Mouse (Mus musculus) inflammation-experienced regulatory T-cells, adult 6 months (primary cell): ENCODE data around the gene Ndufs7. TPM values are rescaled to one million over a fixed set of nuclear protein-coding genes. Genes with fewer than 3 reads are reported as not detected.
A peak's percentile ranks its signal among the peaks of the same experiment; 100 is the strongest.
"Not testable (repeated sequence)": the region's sequence is repeated elsewhere in the genome, so short reads cannot be mapped to it uniquely, and the experiment has no call there.

ENCODE experiments used
- ATAC-seq: one replicate; pipeline ENCODE4 v1.8.0; 2017
- polyA plus RNA-seq, 3 experiments: library from polyadenylated mRNA; unstranded; fragments of 100-300 nt; shearing (Covaris generic); gene quantifications; one replicate each; pipeline ENCODE4 v1.2.1; 2017

Ndufs7 gene
- polyA plus RNA-seq, 3 experiments from 2014 or later: 183 to 267 (median 228) TPM

DNA sequence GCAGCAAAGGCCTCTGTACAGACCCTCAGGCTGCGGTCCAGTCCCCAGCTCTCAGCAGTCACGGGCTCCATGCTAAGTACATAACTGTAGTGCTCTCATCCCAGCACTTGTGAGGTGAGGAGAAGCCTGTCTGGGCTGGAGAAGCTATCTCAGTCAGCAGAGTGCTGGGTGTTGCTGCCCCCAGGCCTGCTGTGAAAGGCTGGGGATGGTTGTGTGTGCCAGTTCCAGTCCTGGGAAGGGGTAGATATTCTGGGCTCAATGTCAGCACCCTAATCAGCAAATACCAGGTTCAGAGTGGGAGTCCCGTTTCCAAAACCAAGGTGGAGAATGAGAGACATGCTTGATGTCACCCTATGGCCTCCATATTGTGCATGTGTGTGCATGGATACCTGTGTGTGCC is 6.3 kb upstream of the Ndufs7 start:
- no peak for ATAC-seq

DNA sequence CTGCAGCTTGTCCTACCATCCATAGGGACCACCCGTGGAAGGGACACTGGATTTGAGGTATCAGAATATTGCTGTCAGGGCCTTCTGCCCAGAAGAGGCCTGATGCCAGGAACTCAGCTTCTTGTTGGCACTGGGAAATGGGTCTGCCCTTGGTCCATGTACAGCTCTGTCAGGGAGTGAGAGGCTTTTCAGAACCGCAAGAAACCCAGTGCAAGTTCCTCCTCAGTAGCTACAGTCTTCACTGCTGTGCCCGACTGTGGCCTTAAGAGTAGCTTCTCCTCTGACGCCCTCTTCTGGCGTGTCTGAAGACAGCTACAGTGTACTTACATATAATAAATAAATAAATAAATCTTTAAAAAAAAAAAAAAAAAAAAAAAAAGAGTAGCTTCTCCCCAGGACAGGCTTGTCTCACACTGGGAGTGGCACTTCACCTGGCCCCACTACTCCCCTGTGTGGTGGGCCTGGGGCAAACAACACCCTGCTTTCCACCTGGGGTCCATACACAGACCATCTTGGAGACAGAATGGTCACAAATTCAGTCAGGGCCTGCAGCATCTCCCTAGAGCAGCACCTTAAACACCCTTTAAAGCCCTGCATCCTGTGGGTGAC is 4.0 kb upstream of the Ndufs7 start:
- ATAC-seq: no peak

DNA sequence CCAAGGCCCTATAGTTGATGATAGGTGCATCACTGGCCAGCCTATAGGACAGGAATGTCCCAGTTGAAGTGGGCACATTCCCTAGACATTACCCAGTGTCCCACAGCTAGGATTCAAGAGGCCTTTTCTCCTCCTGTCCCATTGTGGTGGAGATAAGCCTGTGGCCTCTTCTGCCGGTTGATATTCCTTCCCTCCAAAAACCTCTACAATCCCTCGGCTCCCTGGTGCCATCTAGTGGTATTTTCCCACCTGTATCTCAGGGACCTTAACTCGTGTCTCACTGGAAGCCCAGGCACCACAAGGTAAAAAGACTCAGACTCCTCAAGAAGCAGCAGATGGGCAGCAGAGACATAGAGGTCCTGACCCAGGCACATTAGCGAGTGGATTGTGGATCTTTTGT is 3.3 kb upstream of the Ndufs7 start:
- no peak for ATAC-seq

DNA sequence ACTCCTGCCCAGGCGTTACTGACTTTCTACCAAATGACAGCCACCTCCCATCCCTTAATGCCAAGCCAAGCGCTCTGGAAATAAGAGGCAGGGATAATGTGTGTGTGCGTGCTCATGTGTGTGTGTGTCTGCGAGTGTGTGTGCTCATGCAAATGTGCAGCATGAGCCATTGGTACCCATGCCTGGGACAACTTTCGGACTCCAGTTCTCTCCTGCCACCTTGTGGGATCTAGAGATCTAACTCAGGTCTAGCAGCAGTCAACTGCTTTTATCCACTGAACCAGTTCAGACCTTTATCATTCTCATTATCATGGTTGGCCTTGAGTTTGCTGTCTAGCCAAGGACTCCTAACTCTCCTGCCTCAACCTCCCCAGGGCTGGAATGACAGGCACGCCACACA is 1.1 kb upstream of the Ndufs7 start:
- ATAC-seq: no peak

DNA sequence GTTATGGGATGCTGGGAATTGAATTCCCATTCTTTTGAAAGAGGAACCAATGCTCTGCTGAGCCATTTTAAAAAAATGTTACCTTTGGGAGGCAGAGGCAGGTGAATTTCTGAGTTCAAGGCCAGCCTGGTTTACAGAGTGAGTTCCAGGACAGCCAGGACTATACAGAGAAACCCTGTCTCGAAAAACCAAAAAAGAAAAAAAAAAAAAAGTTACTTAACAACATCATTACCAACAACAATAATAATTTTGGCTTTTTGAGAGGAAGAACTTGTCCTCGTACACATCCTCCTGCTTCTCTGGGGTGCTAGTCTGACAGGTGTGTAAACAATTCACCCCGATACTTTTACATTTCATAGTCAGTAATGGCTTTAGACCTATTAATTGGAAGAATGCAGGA is 484 bp upstream of the Ndufs7 start:
- ATAC-seq: not testable (repeated sequence)

DNA sequence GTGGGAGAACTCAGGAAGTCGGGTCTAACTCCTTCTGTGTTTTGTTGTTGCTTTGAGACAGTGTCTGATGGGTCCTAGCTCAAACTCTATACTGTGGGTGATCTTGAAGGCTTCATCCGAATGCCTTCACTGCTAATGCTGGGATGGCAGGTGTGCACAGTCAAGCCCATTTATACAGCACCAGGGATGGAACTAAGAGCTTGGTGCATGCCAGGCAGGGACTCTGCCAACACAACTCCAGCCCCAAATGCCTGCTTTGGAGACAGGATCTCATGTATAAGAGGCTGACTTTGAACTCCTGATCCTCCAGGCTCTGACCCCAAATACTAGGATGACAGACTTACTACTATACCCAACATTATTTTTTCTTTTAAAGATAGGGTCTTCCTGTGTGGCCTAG is 1.1 kb downstream of the Ndufs7 start:
- ATAC-seq: no peak

DNA sequence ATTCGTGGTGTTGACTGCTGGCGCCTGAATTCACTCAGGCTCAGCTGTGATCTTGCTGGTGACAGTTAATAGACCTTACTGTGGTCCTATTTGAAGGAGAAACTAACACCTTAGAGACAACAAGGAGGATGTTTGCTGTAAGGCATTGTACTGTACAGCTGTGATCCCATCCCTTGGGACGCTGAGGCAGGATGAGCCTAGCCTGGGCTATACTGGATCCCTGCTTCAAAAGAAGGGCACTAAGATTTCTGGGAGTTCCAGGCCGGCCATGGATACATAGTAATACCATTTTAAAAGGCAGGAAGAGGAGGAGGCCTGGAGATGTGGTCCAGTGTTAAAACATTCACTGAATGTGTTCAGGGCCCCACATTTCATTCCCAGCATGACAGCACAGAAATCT is 1.7 kb downstream of the Ndufs7 start:
- ATAC-seq: no peak

DNA sequence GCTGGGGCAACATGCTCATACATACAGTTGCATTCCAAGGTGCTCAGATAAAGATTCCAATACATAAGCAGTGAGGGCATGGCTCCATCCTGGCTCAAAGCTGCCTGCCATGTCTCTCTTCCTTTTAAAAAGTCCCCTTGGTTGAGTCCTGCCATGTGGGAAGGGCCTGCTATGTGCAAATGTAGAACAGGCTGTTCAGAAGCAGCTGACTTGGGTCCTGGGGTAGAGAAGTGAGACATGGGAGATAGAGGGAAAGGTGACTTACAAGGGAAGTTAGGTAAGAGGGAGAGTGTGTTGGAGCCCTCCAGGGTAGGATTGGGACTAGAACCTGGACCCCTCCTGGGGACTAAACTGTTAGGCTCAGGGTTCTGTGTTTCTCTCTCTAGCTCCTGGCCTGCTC is 3.1 kb downstream of the Ndufs7 start:
- no peak for ATAC-seq

DNA sequence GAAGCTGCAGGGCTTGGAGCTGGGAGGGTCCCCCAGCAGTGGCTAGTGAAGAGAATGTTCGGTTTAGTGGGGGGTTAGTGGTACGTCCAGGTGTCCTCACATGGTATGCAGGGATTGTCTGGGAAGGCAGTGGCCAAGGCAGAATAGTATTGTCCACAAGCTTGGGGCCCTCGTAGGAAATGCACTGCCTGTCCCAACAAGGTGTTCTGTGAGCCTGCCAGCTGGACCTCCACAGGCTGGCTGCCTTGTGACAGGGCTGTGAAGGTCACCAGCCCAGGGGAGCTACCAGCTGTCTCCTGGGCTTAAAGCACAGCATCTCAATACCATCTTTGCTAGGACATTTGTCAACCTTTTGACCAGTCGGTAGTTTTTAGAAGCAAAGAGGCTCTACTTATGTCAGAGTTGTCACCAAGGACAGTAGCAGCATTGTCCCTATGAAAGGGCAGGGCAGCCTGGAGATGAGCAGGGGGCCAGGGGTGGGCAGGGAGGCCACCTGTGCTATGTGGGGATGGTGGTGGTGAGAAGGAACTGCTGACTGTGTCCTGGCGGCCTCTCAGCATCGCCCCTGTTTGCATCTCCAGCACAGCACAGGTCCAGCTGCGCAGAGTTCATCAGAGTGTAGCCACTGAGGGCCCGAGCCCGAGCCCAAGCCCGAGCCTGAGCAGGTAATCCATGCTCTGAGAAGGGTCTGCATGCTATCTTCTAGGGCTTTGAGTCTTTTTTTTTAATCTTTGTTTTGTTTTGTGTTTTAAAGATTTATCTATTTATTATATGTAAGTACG is 3.8 kb downstream of the Ndufs7 start:
- no peak for ATAC-seq

DNA sequence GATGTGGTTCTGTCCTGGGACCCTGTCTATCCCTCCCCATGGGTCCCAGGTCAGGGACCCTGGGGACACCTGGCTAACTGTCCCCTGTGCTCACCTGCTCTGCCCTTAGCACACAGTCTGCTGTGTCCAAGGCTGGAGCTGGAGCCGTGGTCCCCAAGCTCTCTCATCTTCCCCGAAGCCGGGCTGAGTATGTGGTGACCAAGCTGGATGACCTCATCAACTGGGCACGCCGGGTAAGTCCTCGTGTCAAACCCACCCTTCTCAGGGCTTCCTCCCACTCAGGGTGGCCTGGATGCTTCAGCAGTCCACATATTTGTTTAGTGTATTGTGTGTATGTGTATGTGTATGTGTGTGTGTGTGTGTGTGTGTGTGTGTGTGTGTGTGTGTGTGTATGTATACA is 4.6 kb downstream of the Ndufs7 start:
- no peak for ATAC-seq

DNA sequence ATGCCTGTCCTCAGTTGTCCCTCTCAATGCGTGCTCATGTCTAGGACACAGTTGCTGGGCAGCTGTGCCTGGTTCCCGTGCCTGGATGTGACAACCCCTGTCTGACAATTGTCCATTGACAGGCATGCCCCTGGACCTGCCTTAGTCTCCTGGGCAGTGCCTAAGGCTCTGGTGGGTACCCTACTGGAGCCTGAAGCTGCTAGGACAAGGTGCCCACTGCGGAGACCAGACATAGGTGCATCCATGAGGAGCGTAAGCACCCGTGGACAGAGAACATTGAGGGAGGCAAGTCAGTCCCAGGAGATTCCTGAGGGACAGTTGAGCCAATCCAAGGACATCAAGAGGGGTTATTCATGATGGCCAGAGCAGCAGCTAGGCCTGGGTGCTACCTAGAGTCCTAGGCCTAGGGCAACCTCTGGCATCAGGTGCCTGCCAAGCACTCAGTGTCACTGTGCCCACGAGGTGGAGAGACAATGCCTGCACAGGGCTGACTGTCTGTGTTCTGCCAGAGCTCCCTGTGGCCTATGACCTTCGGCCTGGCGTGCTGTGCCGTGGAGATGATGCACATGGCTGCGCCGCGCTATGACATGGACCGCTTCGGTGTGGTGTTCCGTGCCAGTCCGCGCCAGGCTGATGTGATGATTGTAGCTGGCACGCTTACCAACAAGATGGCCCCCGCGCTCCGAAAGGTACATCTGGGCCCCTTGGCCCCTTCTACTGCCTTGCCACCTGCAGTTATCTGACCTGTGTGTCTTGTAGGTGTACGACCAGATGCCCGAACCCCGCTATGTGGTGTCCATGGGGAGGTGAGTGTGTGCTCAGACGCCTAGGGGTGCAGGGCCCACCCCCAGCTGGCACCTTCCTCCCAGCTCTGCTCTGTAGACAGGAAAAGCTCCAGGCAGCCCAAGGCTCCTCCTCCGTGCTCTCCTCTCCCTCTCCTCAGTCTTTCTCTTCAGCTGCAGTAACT is 5.7 kb downstream of the Ndufs7 start:
- ATAC-seq: no peak

DNA sequence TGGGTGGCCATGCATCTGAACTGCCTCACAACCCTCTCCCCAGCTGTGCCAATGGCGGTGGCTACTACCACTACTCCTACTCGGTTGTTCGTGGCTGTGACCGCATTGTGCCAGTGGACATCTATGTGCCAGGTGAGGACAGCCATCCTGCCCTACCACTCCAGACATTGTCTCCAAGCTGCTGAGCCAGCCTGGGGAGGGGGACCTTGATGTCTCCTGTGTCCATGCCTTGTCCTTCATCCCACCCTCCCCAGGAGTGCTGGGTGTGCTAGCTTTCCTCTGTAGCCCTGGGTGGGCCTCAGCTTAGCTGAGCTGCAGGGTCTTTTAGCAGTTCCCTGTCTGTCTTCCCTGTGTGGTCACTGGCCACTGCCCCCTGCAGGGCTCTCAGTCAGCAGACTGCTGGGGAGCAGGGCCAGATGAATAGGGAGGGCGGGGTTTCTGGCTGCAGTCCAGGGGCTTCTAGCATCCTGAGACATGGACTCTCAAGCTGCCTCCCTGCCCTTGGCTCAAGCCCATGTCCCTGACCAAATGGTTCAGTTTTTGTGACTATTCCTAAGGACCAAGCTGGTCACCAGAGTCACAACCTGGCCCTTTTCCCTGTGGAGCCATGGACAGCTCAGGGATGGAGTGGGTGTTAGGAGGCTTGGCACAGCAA is 7.1 kb downstream of the Ndufs7 start:
- no peak for ATAC-seq

DNA sequence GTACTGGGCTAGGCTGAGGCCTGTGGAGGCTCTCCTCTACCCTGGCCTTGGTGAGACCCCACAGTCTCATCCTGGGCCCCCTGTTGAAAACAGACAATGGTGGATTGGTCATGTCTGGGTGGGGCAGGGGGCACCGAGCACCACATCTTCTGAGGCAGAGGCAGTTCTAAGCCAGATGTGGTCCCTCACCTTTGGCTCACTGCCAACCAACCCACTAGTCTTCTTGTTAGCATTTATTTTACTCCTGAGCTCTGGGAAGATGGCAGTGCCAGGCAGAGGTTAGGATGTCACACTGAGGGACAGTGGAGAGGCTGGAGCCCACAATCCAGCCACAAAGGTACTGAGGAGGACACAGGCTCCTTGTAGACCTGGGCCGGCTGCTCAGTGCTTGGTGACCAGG is 9.0 kb downstream of the Ndufs7 start:
- ATAC-seq: no peak

DNA sequence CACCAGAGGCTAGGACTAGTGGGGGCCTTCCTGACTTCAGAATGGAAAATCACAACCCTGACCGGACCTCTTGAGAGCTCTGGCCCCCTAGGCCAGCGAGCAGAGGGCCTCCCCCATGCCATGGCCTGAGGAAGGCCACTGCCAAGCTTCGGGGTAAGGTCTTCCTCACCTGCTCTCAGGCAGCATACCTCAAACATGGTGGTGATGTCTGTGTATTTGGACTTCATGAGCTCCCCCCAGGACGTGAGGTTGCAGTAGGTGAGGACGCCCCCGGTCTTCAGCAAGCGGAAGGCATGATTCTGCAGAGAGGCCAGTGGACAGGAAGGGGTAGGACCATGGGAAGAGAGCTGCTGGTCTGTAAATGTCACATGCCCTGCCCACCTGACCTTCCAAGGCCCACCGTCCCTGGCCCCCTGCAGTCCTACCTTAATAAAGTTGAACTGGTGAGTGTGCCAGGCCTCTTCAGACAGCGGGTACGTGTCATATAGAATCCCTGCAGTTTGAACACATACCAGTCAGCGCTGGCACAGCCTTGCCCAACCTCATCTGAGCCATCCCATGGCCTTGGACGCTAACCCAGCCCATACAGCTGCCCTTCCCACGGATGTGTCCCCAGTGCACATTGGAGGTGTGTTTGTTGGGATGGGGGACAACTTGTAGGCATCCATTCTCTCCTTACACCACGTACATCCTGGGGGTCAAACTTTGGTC is 10.0 kb downstream of the Ndufs7 start:
- no peak for ATAC-seq

DNA sequence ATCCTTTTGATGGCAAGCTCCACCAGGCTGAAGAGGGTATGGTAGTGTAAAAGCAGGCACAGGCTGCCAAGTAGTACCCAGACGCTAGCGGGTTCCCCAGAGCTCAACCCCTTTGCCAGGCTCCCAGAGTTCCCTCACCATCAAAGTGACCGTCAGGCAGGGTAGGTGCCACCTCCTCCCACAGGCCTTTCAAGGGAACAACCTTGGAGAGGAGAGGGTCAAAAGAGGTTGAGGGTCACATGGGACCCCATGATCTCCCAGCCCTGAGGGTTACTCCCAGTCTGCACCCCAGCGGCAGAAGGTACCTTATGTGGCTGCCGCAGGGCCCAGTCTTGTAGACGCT is 10.5 kb downstream of the Ndufs7 start:
- no peak for ATAC-seq

DNA sequence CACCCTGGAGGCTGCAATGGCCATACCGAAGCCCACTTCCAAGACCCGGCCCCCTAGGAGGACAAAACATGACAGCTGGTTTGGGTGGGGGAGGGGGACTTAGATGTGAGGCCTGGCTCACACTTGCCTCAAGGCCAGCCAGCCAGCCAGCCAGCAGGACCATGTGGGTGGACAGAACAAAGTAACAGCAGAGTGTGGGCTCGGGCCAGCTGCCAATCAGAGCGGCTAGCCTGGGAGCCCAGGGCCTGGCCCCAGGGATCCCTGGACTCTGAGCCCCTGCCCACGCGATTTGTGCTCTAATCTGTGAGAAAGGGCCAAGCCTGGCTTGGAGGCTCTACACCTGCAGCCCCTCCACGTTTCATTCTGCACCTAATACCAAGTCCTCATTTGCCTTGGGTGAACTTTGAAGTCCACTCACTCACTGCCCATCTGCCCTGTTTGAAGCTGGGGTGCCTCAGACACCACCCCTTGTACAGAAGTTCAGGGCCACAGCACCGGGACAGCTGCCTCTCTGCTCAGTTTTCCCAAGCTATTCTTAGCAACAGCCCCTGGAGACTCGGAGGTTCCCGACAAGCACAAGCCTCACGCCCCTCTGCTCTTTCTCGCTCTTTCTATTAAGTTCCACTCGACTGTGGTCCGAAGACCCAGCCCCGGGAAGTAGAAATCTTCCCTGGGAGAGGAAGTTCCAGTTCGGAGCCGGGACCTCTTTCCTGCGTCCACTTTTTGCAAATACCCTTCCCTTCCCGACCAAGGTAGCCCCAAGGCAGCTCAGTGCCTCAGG is 11.1 kb downstream of the Ndufs7 start:
- ATAC-seq: no peak

DNA sequence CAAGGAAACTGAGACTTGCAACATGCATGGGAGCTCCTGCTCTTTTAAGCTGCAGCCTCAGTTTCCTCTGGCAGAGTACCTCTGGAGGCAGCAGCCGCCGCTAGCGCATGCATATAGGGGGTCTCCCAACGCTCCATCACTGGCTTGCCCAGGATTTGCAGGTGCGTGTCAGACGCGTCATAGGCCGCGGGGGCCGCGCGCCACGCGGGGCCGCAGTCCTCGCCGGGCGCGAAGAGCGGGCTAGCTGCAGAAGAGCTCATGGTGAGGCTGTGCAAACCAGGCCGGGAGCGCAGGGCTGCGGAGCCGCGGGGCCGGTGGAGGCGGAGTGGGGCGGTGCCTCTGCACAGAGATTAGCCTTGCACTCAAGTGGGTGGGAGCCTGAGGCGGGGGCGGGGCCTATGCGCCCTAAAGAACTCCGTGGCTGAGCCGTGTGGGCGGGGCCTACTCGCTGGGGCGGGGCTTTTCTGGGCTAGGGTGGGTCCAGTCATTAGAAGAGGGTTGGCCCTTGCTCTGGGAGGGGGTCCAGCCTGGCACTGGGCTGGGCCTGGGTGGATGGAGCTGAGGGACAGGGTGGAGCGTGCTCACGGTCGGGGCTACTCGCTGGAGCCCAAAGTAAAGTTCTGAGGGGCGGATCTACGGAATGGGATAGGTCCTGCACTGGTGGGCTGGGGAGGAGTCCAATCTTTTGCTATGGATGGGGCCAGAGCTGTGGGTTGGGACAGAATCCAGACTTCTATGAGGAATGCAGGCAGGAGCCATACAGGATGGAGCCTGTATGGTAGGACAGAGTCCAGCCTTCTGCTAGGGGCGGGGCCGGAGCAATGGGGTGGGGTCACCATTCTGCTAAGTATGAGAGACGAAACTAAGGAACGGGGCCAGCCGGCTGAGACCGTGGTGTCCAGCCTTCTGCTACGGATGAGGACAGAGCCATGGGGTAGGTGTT is 12.0 kb downstream of the Ndufs7 start, which contains the start of the genes Gamt and Dazap1:
Gamt (minus strand) TSS at position 371 of the 943 bp plus-strand sequence.
Dazap1 (plus strand) TSS at position 845 of the 943 bp plus-strand sequence.
- ATAC-seq: peak; percentile 49

DNA sequence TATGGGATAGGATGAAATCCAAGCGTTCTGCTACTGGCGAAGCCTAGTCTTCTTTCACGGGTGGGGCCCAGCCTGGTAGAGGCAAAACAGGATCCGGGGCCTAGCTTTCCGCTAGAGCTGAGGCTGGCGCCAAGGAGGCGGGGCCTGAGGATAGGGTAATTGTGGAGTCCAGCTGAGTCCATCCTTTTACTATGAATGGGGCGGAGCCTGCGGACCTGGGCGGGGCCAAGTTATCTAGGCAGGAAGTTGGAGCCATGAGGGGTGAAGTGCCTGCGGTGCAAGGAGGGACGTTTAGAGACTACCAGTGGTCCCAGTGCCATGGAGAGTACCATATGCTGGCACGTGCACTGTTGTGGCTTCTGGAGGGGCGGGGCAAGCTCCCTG is 12.7 kb downstream of the Ndufs7 start:
- ATAC-seq: peak; percentile 20

DNA sequence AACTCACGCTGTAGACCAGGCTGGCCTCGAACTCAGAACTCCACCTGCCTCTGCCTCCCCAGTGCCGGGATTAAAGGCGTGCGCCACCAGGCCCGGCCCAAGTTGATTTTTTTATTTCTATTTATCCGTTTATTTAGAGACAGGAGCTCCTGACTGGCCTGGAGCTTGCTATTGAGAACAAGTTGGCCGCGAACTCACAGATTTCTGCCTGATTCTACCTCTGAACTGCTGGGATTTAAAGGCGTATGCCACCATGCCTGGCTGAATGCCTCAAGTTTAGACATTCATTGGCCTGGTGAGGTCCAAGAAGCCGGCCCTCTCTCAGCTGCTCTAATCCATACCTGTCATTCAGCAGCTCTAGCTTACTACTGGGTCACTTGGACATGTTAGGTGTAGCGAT is 13.2 kb downstream of the Ndufs7 start:
- no peak for ATAC-seq

DNA sequence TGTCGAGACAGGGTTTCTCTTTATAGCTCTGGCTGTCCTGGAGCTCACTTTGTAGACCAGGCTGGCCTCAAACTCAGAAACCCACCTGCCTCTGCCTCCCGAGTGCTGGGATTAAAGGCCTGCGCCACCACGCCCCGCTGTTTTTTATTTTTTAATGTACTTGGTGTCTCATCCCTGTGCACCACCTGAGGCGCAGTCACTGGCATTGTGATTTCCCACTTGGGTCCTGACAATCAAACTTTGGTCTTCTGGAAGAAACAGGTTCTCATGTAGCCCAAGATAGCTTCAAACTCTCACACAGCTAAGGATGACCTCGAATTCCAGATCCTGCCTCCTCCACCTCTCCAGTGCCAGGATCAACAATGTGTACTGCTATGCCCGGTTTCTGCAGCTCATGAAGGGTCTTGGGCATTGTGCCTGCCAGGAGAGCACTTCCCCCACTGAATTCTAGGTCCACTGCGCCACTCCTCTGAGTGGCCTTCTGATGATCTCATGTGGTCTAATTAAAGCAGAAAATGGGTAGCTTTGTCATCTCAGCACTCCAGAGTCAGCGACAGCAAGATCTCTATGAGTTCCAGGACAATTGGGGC is 13.9 kb downstream of the Ndufs7 start:
- no peak for ATAC-seq
